Mouse (Mus musculus) liver, adult 2 months (tissue): Measurements from ENCODE around the gene Drg1.
"Not testable (repeated sequence)": the region's sequence is repeated elsewhere in the genome, so short reads cannot be mapped to it uniquely, and the experiment has no call there.

Source experiments
- CTCF ChIP-seq: fragments of 200-500 bp; IDR thresholded peaks from 2 replicates; pipeline ENCODE4 v1.5.1; 2011; ENCODE audit warnings: low read depth, low read length, control low read depth
- POLR2A ChIP-seq: fragments of 200-500 bp; IDR thresholded peaks from 2 replicates; pipeline ENCODE4 v1.6.1; 2011; ENCODE audit warnings: low read length, control low read depth; ENCODE audit not compliant: insufficient read depth; ENCODE audit errors: extremely low read depth

DNA sequence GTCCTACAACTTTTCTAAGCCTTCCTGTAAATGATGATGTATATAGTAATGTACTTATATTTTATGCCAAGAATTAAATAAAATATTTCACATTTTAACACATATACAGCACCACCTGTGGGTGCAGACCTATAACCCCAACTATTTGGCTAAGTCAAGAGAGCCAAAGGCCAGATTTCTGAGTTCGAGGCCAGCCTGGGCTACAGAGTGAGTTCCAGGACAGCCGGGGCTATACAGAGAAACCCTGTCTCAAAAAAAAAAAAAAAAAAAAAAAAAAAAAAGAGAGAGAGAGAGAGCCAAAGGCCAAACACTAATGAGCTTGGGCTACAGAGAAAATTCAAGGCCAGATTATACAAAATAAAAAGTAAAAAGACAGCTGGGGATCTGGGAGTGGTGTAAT is 97.2 kb downstream of the Drg1 start:
- TF ChIP-seq CTCF, POLR2A: not testable (repeated sequence)
